Mouse (Mus musculus): ENCODE data around the gene 1600014C10Rik.

The 1600014C10Rik gene

GRCm38 (mm10) chr7:38182596-38182961 is 438 bp upstream of the 1600014C10Rik start:
- in situ Hi-C loops (cut with MboI; ENCODE audit: unreplicated experiment in 2 of 2) = loop anchor here in 1 of 2 experiments (10.0 kb wide), 1 partner anchor 168 kb away; no protein-coding TSS in a partner anchor

- in situ Hi-C loops (cut with MboI; ENCODE audit: unreplicated experiment in 2 of 2) = loop anchor here in 1 of 2 experiments (10.0 kb wide), 1 partner anchor 169 kb away; no protein-coding TSS in a partner anchor
These were observed 846 bp downstream of the 1600014C10Rik start for GRCm38 (mm10) chr7:38183709-38184417.

GRCm38 (mm10) chr7:38184418-38184745 is 1.4 kb downstream of the 1600014C10Rik start:
- in situ Hi-C loops (cut with MboI; ENCODE audit: unreplicated experiment in 2 of 2) = loop anchor here in 1 of 2 experiments (10.0 kb wide), 1 partner anchor 170 kb away; no protein-coding TSS in a partner anchor

- in situ Hi-C loops (cut with MboI; ENCODE audit: unreplicated experiment in 2 of 2) = loop anchor here in 1 of 2 experiments (10.0 kb wide), 1 partner anchor 170 kb away; no protein-coding TSS in a partner anchor
These were observed 1.8 kb downstream of the 1600014C10Rik start for GRCm38 (mm10) chr7:38184786-38185185.

GRCm38 (mm10) chr7:38186861-38187260 is 3.8 kb downstream of the 1600014C10Rik start:
- in situ Hi-C loops (cut with MboI; ENCODE audit: unreplicated experiment in 2 of 2) = loop anchor here in 1 of 2 experiments (10.0 kb wide), 1 partner anchor 172 kb away; no protein-coding TSS in a partner anchor

- in situ Hi-C loops (cut with MboI; ENCODE audit: unreplicated experiment in 2 of 2) = loop anchor here in 1 of 2 experiments (10.0 kb wide), 1 partner anchor 173 kb away; no protein-coding TSS in a partner anchor
These were observed 4.8 kb downstream of the 1600014C10Rik start for GRCm38 (mm10) chr7:38187796-38188195.

- in situ Hi-C loops (cut with MboI; ENCODE audit: unreplicated experiment in 2 of 2) = loop anchor here in 1 of 2 experiments (10.0 kb wide), 1 partner anchor 174 kb away; no protein-coding TSS in a partner anchor
These were observed 5.5 kb downstream of the 1600014C10Rik start for GRCm38 (mm10) chr7:38188281-38189075.

GRCm38 (mm10) chr7:38189136-38189982 is 6.3 kb downstream of the 1600014C10Rik start:
- in situ Hi-C loops (cut with MboI; ENCODE audit: unreplicated experiment in 2 of 2) = loop anchor here in 1 of 2 experiments (10.0 kb wide), 1 partner anchor 175 kb away; no protein-coding TSS in a partner anchor

- in situ Hi-C loops (cut with MboI; ENCODE audit: unreplicated experiment in 2 of 2) = loop anchor here in 1 of 2 experiments (5.0 kb wide), 2 partner anchors 72 to 88 kb away; no protein-coding TSS in a partner anchor
These were observed 7.2 kb downstream of the 1600014C10Rik start for GRCm38 (mm10) chr7:38190056-38190835.

- in situ Hi-C loops (cut with MboI; ENCODE audit: unreplicated experiment in 2 of 2) = loop anchor here in 1 of 2 experiments (5.0 kb wide), 2 partner anchors 71 to 89 kb away; no protein-coding TSS in a partner anchor
These were observed 8.1 kb downstream of the 1600014C10Rik start for GRCm38 (mm10) chr7:38191146-38191545.

GRCm38 (mm10) chr7:38191571-38191970 is 8.6 kb downstream of the 1600014C10Rik start:
- in situ Hi-C loops (cut with MboI; ENCODE audit: unreplicated experiment in 2 of 2) = loop anchor here in 1 of 2 experiments (5.0 kb wide), 2 partner anchors 71 to 89 kb away; no protein-coding TSS in a partner anchor

GRCm38 (mm10) chr7:38199907-38200605 is 17.0 kb downstream of the 1600014C10Rik start:
- in situ Hi-C loops (cut with MboI; ENCODE audit: unreplicated experiment in 2 of 2) = loop anchor here in 1 of 2 experiments (5.0 to 10.0 kb wide), 3 partner anchors 38 to 825 kb away; partner anchors contain the start of gene Pop4

GRCm38 (mm10) chr7:38200606-38201289 is 17.7 kb downstream of the 1600014C10Rik start:
- in situ Hi-C loops (cut with MboI; ENCODE audit: unreplicated experiment in 2 of 2) = loop anchor here in 1 of 2 experiments (5.0 to 10.0 kb wide), 3 partner anchors 38 to 826 kb away; partner anchors contain the start of gene Pop4

GRCm38 (mm10) chr7:38201290-38201658 is 18.3 kb downstream of the 1600014C10Rik start:
- in situ Hi-C loops (cut with MboI; ENCODE audit: unreplicated experiment in 2 of 2) = loop anchor here in 1 of 2 experiments (5.0 to 10.0 kb wide), 3 partner anchors 39 to 826 kb away; partner anchors contain the start of gene Pop4

- in situ Hi-C loops (cut with MboI; ENCODE audit: unreplicated experiment in 2 of 2) = loop anchor here in 1 of 2 experiments (5.0 to 10.0 kb wide), 3 partner anchors 42 to 830 kb away; partner anchors contain the start of gene Pop4
These were observed 21.3 kb downstream of the 1600014C10Rik start for GRCm38 (mm10) chr7:38204314-38204713.

- in situ Hi-C loops (cut with MboI; ENCODE audit: unreplicated experiment in 2 of 2) = loop anchor here (5.0 to 10.0 kb wide), 2 partner anchors 34 to 831 kb away; no protein-coding TSS in a partner anchor
These were observed 22.8 kb downstream of the 1600014C10Rik start for GRCm38 (mm10) chr7:38205801-38206200.

GRCm38 (mm10) chr7:38206564-38206963 is 23.5 kb downstream of the 1600014C10Rik start:
- in situ Hi-C loops (cut with MboI; ENCODE audit: unreplicated experiment in 2 of 2) = loop anchor here (5.0 to 10.0 kb wide), 2 partner anchors 34 to 832 kb away; no protein-coding TSS in a partner anchor

All from v-Abl transformed pro-B cells (cell line).